In the genomic region with DNA sequence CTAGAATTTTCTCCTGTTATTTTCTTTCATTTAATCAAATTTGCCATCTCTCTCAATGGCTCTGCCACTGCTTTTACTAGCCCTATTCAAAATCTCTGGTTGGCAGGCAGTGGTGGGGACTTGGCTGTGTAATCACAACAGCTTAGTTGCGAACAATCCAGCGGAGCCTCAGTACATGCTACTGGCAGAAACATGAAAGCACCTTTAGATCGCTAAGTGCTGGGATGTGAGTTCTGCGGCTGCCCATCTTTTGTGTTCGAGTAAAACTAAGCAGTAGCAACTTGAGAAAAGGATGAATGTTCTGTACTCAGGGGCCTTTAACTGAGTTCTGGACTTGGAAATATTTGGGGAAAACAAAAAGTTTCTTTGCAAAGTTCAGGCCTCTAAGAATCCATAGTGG, we compare ENCODE assay signal across 21 mouse cellular contexts.
A peak's percentile ranks its signal among the peaks of the same experiment; 100 is the strongest.
DNase-seq lines count a peak whose midpoint lies in the region; ATAC-seq and TF ChIP-seq lines count a peak whose summit lies in the region.
"Had no signal": no experiment of that assay in that cellular context is flagged by ENCODE, and none has a peak within 500 bp of the region (broad histone marks: within the 10 kb centered on the region; RNA-seq: fewer than 3 reads in every experiment).

No protein-coding gene starts in this region.

- WGBS in hindbrain, postnatal 0 days: 41% methylated on average over 5 of the region's 5 CpGs
- 84% methylated on average over 5 of the region's 5 CpGs for WGBS in hindbrain, embryonic 11.5 days
- 14% methylated on average over 5 of the region's 5 CpGs for WGBS in forebrain, embryonic 13.5 days
- WGBS in forebrain, postnatal 0 days: 13% methylated on average over 5 of the region's 5 CpGs

- no peak overlapping the region for H3K4me3 ChIP-seq in hindbrain, postnatal 0 days (ENCODE audit: low read length)
- H3K4me3 ChIP-seq in hindbrain, embryonic 11.5 days (ENCODE audit: low read depth, low read length): no peak overlapping the region
- H3K4me3 ChIP-seq in forebrain, embryonic 13.5 days: no peak overlapping the region
- H3K4me3 ChIP-seq in forebrain, postnatal 0 days (ENCODE audit: low read depth, low read length): no peak overlapping the region
- H3K4me3 ChIP-seq: embryonic facial prominence, embryonic 12.5 days; heart, embryonic 10.5 days; hindbrain, embryonic 13.5 days; intestine, embryonic 15.5 days had no signal

- H3K9ac ChIP-seq in hindbrain, postnatal 0 days (replicated peaks; ENCODE audit: low read length): no peak overlapping the region
- no peak overlapping the region for H3K9ac ChIP-seq in hindbrain, embryonic 11.5 days (ENCODE audit: low read depth, low read length)
- no peak overlapping the region for H3K9ac ChIP-seq in forebrain, embryonic 13.5 days
- no peak overlapping the region for H3K9ac ChIP-seq in forebrain, postnatal 0 days
- H3K9ac ChIP-seq: embryonic facial prominence, embryonic 12.5 days; hindbrain, embryonic 13.5 days; intestine, embryonic 15.5 days had no signal

- no peak for TF ChIP-seq CTCF in hindbrain, postnatal 0 days (IDR thresholded peaks at IDR 0.05; ENCODE audit: low read depth)
- TF ChIP-seq CTCF in forebrain, postnatal 0 days (IDR thresholded peaks at IDR 0.05; ENCODE audit: low read depth): no peak

- no peak for ATAC-seq in hindbrain, postnatal 0 days
- ATAC-seq in hindbrain, embryonic 11.5 days (ENCODE audit: low FRiP score): no peak
- ATAC-seq in forebrain, embryonic 13.5 days: peak; percentile 79
- peak; percentile 69 for ATAC-seq in forebrain, postnatal 0 days
- ATAC-seq: activated CD4-positive, CD25-positive, alpha-beta regulatory T cell, adult 4 months; intestine, embryonic 15.5 days; Patski had no signal

- H3K4me2 ChIP-seq in hindbrain, postnatal 0 days (ENCODE audit: low read depth, low read length): no peak overlapping the region
- no peak overlapping the region for H3K4me2 ChIP-seq in hindbrain, embryonic 11.5 days (replicated peaks; ENCODE audit: low read depth, low read length)
- no peak overlapping the region for H3K4me2 ChIP-seq in forebrain, embryonic 13.5 days
- H3K4me2 ChIP-seq in forebrain, postnatal 0 days (ENCODE audit: low read depth): no peak overlapping the region
- H3K4me2 ChIP-seq: embryonic facial prominence, embryonic 12.5 days; hindbrain, embryonic 13.5 days; intestine, embryonic 15.5 days had no signal

- H3K4me1 ChIP-seq in hindbrain, postnatal 0 days (ENCODE audit: insufficient read depth, low read length): no peaks in the 10 kb centered on the region
- no peaks in the 10 kb centered on the region for H3K4me1 ChIP-seq in hindbrain, embryonic 11.5 days (replicated peaks; ENCODE audit: control insufficient read depth, insufficient read depth, low read length)
- H3K4me1 ChIP-seq in forebrain, embryonic 13.5 days: peaks cover 11% of the 10 kb centered on the region
- H3K4me1 ChIP-seq in forebrain, postnatal 0 days (ENCODE audit: insufficient read depth): no peaks in the 10 kb centered on the region
- H3K4me1 ChIP-seq: embryonic facial prominence, embryonic 12.5 days; hindbrain, embryonic 13.5 days; intestine, embryonic 15.5 days had no signal

- no peaks in the 10 kb centered on the region for H3K27me3 ChIP-seq in hindbrain, postnatal 0 days (ENCODE audit: insufficient read depth, low read length)
- H3K27me3 ChIP-seq in hindbrain, embryonic 11.5 days (ENCODE audit: control insufficient read depth, insufficient read depth, low read length): no peaks in the 10 kb centered on the region
- H3K27me3 ChIP-seq in forebrain, embryonic 13.5 days: no peaks in the 10 kb centered on the region
- no peaks in the 10 kb centered on the region for H3K27me3 ChIP-seq in forebrain, postnatal 0 days (ENCODE audit: insufficient read depth, low read length)
- H3K27me3 ChIP-seq: CH12.LX; embryonic facial prominence, embryonic 12.5 days; hindbrain, embryonic 13.5 days; intestine, embryonic 15.5 days had no signal

- peak; percentile 34 for DNase-seq in hindbrain, postnatal 0 days (ENCODE audit: low spot score)
- no peak for DNase-seq in hindbrain, embryonic 11.5 days (ENCODE audit: low spot score)
- peak; percentile 34 to 39 for DNase-seq in right cerebral cortex, postnatal 10 days (ENCODE audit: low spot score in 2 of 2)
- no peak for DNase-seq in right cerebral cortex, adult 18-20 months
- DNase-seq in forebrain, postnatal 0 days: no peak
- DNase-seq in left cerebral cortex, postnatal 36 days (ENCODE audit: low spot score in 2 of 2): no peak
- DNase-seq: adrenal gland, postnatal 14 days; cerebellum, adult 2 months; cerebellum, postnatal 14 days; gastrocnemius, postnatal 36 days; heart, adult 11 months; heart, postnatal 10 days; heart, postnatal 4 days had no signal

- no peaks in the 10 kb centered on the region for H3K36me3 ChIP-seq in hindbrain, postnatal 0 days (ENCODE audit: insufficient read depth, low read length)
- no peaks in the 10 kb centered on the region for H3K36me3 ChIP-seq in hindbrain, embryonic 11.5 days (ENCODE audit: control insufficient read depth, insufficient read depth, low read length)
- no peaks in the 10 kb centered on the region for H3K36me3 ChIP-seq in forebrain, embryonic 13.5 days (ENCODE audit: poor library complexity, severe bottlenecking)
- H3K36me3 ChIP-seq in forebrain, postnatal 0 days (ENCODE audit: insufficient read depth): no peaks in the 10 kb centered on the region
- H3K36me3 ChIP-seq: embryonic facial prominence, embryonic 12.5 days; heart, embryonic 10.5 days; hindbrain, embryonic 13.5 days; intestine, embryonic 15.5 days had no signal

- no peaks in the 10 kb centered on the region for H3K9me3 ChIP-seq in hindbrain, postnatal 0 days (ENCODE audit: low read length)
- H3K9me3 ChIP-seq in hindbrain, embryonic 11.5 days (ENCODE audit: control insufficient read depth, low read length): no peaks in the 10 kb centered on the region
- H3K9me3 ChIP-seq in forebrain, embryonic 13.5 days (replicated peaks): no peaks in the 10 kb centered on the region
- no peaks in the 10 kb centered on the region for H3K9me3 ChIP-seq in forebrain, postnatal 0 days (ENCODE audit: low read length)
- H3K9me3 ChIP-seq: embryonic facial prominence, embryonic 12.5 days; heart, embryonic 10.5 days; hindbrain, embryonic 13.5 days; intestine, embryonic 15.5 days had no signal

- H3K27ac ChIP-seq in hindbrain, postnatal 0 days: no peak overlapping the region
- no peak overlapping the region for H3K27ac ChIP-seq in hindbrain, embryonic 11.5 days (ENCODE audit: low read depth, low read length)
- H3K27ac ChIP-seq in forebrain, embryonic 13.5 days: 0 out of 2 replicates have a peak overlapping the region, but pooled peaks have one; percentile 14
- no peak overlapping the region for H3K27ac ChIP-seq in forebrain, postnatal 0 days (ENCODE audit: low read depth, low read length)
- H3K27ac ChIP-seq: embryonic facial prominence, embryonic 12.5 days; heart, embryonic 10.5 days; hindbrain, embryonic 13.5 days; intestine, embryonic 15.5 days had no signal

- intact Hi-C loops in left cerebral cortex, postnatal 36 days (cut with DNase I): no loop called here

Comparison
In these comparisons a context has a peak if more than half of its experiments do, and no peak if none do; other contexts are left out.
1. DNase-seq: peak in hindbrain, postnatal 0 days (single experiment) and right cerebral cortex, postnatal 10 days (2 of 2); none in hindbrain, embryonic 11.5 days (single experiment), right cerebral cortex, adult 18-20 months (single experiment), forebrain, postnatal 0 days (single experiment) and left cerebral cortex, postnatal 36 days (0 of 2).
2. ATAC-seq: peak in forebrain, embryonic 13.5 days (single experiment) and forebrain, postnatal 0 days (single experiment); none in hindbrain, postnatal 0 days (single experiment) and hindbrain, embryonic 11.5 days (single experiment).